Mouse (Mus musculus) kidney, embryonic 16.5 days (tissue): ENCODE data around the gene Vmn1r2. TPM values are rescaled to one million over a fixed set of nuclear protein-coding genes. Genes with fewer than 3 reads are reported as not detected.
"Not testable (repeated sequence)": the region's sequence is repeated elsewhere in the genome, so short reads cannot be mapped to it uniquely, and the experiment has no call there.

Experiments used
- ATAC-seq: fragments of 200-750 bp; cut with Nextera tagmentation; 2 replicates; pipeline ENCODE4 v1.8.0; 2017; ENCODE audit warnings: moderate TSS enrichment; ENCODE audit not compliant: low FRiP score, low TSS enrichment
- H3K27ac ChIP-seq: fragments of 300-500 bp; sonication (generic); 2 replicates; pipeline ENCODE4 v1.5.1; 2014; ENCODE audit warnings: low read length
- H3K27me3 ChIP-seq: fragments of 300-500 bp; sonication (generic); 2 replicates; pipeline ENCODE4 v1.6.1; 2014; ENCODE audit warnings: low read length, control low read depth, mixed read lengths; ENCODE audit not compliant: insufficient read depth
- H3K36me3 ChIP-seq: fragments of 300-500 bp; sonication (generic); 2 replicates; pipeline ENCODE4 v1.6.1; 2014; ENCODE audit warnings: low read length, control low read depth, mixed read lengths; ENCODE audit not compliant: insufficient read depth
- H3K4me1 ChIP-seq: fragments of 300-500 bp; sonication (generic); 2 replicates; pipeline ENCODE4 v1.6.1; 2014; ENCODE audit warnings: low read length, control low read depth, mixed read lengths; ENCODE audit not compliant: insufficient read depth
- H3K4me2 ChIP-seq: fragments of 300-500 bp; sonication (generic); replicated peaks from 2 replicates; pipeline ENCODE4 v1.6.1; 2014; ENCODE audit warnings: low read depth, low read length
- H3K4me3 ChIP-seq: fragments of 300-500 bp; sonication (generic); 2 replicates; pipeline ENCODE4 v1.5.1; 2014; ENCODE audit warnings: mild to moderate bottlenecking, low read length
- H3K9ac ChIP-seq: fragments of 300-500 bp; sonication (generic); replicated peaks from 2 replicates; pipeline ENCODE4 v1.6.1; 2014; ENCODE audit warnings: low read length
- H3K9me3 ChIP-seq: fragments of 300-500 bp; sonication (generic); 2 replicates; pipeline ENCODE4 v1.6.1; 2016; ENCODE audit warnings: low read length, control low read depth
- WGBS: fragments of 180-500 bp; shearing (Covaris S2); extraction: QIAGEN DNeasy Blood & Tissue Kit; methylation state at CpG from one replicate; pipeline ENCODE4 v1.1.7; 2014; 5-methylcytosine and 5-hydroxymethylcytosine counted together
- polyA plus RNA-seq: library from polyadenylated mRNA; unstranded; fragments of >200 nt; fragmentation: Nextera tagmentation; extraction: Ambion mirVana; gene quantifications from 2 replicates; pipeline ENCODE4 v1.2.1, GENCODE M21; 2015

Vmn1r2 gene
- polyA plus RNA-seq, result not detected in 2 replicates

DNA sequence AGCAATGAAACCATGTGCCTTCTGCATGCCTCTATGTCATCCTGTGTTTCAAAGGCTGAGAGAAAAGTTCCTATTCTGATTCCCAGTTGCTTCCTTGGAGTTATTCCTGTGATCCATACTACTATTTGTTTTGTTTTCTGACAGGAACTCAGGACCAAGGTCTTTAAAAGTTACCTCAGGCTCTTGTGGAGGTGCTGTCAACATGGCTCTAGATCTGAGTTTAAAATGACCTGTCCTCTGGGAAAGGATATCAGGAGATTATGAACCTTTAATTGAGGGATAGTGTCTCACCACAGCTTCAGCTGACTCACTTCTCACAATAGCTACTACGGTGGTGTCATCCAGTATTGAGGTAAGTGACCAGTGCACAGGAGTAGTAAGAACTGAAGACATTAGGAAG lies at the start of gene Vmn1r2:
Gene Vmn1r2 (plus strand): TSS at position 301 of the 400 bp plus-strand sequence.
- no CpG with 5 or more reads among the region's 1 CpGs for WGBS
- not testable (repeated sequence) for H3K4me3 ChIP-seq

DNA sequence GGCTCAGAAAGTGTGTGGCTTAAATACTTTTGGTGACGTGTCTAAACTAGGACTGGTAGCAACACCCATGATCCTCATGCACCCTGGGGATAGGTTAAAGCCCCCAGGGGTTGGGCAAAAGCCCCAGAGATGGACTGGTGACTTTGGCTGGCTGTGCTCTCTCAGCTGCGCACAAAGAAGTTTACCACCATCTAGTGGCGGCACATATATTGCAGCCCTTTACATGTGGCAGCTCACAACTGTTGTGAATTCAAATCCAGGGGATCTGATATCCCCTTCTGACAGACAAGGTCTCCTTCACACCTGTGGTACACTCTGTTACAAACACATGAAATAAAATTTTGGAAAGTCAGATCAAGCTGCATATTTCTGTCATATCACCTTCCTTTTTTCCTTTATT lies 19.2 kb upstream of the Vmn1r2 start:
- not testable (repeated sequence) for H3K36me3 ChIP-seq, H3K27ac ChIP-seq, H3K4me3 ChIP-seq, H3K9me3 ChIP-seq, H3K4me2 ChIP-seq, ATAC-seq, H3K4me1 ChIP-seq, H3K9ac ChIP-seq, H3K27me3 ChIP-seq
- WGBS, result no CpG with 5 or more reads among the region's 3 CpGs

More for the DNA sequence above, at the start of gene Vmn1r2:
- not testable (repeated sequence) for H3K27me3 ChIP-seq, H3K4me1 ChIP-seq, H3K36me3 ChIP-seq, H3K9ac ChIP-seq, H3K9me3 ChIP-seq, ATAC-seq, H3K4me2 ChIP-seq, H3K27ac ChIP-seq

DNA sequence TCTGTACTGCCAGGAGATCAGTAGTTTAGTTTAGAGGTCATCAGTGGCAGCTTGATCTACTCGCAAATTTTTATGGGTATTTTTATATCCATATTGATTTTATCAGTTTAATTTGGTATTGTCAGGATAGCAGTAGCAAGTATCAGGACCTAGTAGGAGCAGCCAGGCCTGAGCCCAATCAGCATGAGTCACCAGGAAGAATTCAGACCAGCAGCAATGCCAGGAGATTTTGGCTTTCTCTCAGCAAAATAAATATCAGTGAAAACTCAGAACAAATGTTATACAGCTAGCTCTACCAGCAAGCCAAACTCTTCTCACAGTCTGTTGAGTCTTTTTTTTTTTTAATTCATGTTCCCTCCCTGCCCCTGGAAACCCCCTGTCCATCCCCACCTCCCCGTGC lies 13.8 kb upstream of the Vmn1r2 start:
- H3K4me3 ChIP-seq, H3K9ac ChIP-seq, H3K36me3 ChIP-seq, ATAC-seq, H3K9me3 ChIP-seq, H3K4me1 ChIP-seq, H3K27me3 ChIP-seq, H3K4me2 ChIP-seq, H3K27ac ChIP-seq: not testable (repeated sequence)
- 64% methylated on average over 2 of the region's 2 CpGs for WGBS

DNA sequence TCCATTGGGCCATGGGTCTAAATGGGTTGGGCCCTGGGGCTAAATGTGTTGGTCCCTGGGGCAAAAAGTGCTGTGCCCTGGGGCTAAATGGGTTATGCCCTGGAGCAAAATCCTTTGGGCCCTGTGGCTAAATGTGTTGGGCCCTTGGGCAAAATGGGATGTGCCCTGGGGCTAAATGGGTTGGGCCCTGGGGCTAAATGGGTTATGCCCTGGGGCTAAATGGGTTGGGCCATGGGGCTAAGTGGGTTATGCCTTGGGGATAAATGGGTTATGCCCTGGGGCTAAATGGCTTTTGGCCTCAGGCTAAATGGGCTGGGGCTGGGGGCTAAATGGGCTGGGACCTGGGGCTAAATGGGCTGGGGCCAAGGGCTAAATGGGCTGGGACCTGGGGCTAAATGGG lies 2.7 kb upstream of the Vmn1r2 start:
- ATAC-seq, H3K9me3 ChIP-seq, H3K36me3 ChIP-seq, H3K4me3 ChIP-seq, H3K9ac ChIP-seq, H3K4me1 ChIP-seq, H3K4me2 ChIP-seq, H3K27ac ChIP-seq, H3K27me3 ChIP-seq: not testable (repeated sequence)

DNA sequence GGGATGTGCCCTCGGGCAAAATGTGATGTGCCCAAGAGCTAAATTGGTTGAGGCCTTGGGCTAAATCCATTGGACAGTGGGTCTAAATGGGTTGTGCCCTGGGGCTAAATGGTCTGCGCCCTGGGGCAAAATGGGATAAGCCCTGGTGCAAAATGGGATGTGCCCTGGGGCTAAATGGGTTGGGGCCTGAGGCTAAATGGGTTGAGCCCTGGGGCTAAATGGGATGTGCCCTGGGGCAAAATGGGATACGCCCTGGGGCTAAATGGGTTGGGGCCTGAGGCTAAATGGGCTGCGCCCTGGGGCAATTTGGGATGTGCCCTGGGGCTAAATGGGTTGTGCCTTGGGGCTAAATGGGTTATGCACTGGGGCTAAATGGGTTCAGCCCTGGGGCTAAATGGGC lies 2.1 kb upstream of the Vmn1r2 start:
- Histone ChIP-seq H3K4me1 (no peaks in the 10 kb centered on the region), H3K36me3 (no peaks in the 10 kb centered on the region), H3K27ac (no peak overlapping the region), H3K4me2 (no peak overlapping the region), H3K9me3 (peaks cover 4% of the 10 kb centered on the region; the same call in 1 of the 2 replicates), H3K9ac (no peak overlapping the region), H3K4me3 (no peak overlapping the region), H3K27me3 (no peaks in the 10 kb centered on the region)
- no peak for ATAC-seq
- 93% methylated on average over 4 of the region's 4 CpGs for WGBS

DNA sequence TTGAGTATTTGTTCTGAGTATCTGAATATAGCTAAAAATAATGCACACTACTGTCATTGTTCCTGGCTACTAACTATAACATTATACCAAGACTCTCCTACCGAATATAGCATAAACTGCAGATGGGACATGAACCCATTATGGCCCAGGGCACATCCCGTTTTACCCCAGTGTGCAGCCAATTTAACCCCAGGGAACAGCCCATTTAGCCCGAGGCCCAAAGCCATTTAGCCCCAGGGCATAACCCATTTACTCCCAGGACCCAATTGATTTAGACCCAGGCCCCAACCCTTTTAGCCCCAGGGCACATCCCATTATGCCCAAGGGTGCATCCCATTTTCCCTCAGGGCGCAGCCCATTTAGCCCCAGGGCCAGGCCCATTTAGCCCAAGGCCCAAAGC lies 7.5 kb downstream of the Vmn1r2 start:
- not testable (repeated sequence) for H3K4me1 ChIP-seq, H3K9ac ChIP-seq, H3K27ac ChIP-seq, ATAC-seq, H3K27me3 ChIP-seq, H3K4me2 ChIP-seq, H3K4me3 ChIP-seq, H3K36me3 ChIP-seq
- H3K9me3 ChIP-seq, result peaks cover 19% of the 10 kb centered on the region
- WGBS, result 75% methylated on average over 4 of the region's 4 CpGs

DNA sequence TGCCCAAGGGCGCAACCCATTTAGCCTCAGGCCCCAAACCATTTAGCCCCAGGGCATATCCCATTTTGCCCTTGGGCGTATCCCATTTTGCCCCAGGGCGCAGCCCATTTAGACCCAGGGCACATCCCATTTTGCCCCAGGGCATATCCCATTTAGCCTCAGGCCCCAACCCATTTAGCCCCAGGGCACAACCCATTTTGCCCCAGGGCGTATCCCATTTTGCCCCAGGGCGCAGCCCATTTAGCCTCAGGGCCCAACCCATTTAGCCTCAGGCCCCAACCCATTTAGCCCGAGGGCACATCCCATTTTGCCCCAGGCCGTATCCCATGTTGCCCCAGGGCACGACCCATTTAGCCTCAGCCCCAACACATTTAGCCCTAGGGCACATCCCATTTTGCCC lies 8.6 kb downstream of the Vmn1r2 start:
- peaks cover 28% of the 10 kb centered on the region for H3K9me3 ChIP-seq
- not testable (repeated sequence) for H3K4me2 ChIP-seq, H3K4me1 ChIP-seq, H3K36me3 ChIP-seq, H3K9ac ChIP-seq, ATAC-seq, H3K27ac ChIP-seq, H3K27me3 ChIP-seq, H3K4me3 ChIP-seq
- 95% methylated on average over 5 of the region's 8 CpGs for WGBS

DNA sequence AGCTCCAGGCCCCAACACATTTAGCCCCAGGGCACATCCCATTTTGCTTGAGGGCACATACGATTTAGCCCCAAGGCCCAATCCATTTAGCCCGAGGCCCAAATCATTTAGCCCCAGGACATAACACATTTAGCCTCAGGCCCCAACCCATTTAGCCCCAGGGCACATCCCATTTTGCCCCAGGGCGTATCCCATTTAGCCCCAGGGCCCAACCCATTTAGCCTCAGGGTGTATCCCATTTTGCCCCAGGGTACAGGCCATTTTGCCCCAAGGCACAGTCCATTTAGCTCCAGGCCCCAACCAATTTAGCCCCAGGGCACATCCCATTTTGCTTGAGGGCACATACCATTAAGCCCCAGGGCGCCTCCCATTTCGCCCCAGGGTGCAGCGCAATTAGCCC lies 9.1 kb downstream of the Vmn1r2 start:
- not testable (repeated sequence) for H3K27ac ChIP-seq, H3K36me3 ChIP-seq, H3K4me3 ChIP-seq, ATAC-seq, H3K27me3 ChIP-seq, H3K4me2 ChIP-seq, H3K9ac ChIP-seq, H3K4me1 ChIP-seq
- peaks cover 28% of the 10 kb centered on the region for H3K9me3 ChIP-seq
- WGBS, result 90% methylated on average over 6 of the region's 6 CpGs

DNA sequence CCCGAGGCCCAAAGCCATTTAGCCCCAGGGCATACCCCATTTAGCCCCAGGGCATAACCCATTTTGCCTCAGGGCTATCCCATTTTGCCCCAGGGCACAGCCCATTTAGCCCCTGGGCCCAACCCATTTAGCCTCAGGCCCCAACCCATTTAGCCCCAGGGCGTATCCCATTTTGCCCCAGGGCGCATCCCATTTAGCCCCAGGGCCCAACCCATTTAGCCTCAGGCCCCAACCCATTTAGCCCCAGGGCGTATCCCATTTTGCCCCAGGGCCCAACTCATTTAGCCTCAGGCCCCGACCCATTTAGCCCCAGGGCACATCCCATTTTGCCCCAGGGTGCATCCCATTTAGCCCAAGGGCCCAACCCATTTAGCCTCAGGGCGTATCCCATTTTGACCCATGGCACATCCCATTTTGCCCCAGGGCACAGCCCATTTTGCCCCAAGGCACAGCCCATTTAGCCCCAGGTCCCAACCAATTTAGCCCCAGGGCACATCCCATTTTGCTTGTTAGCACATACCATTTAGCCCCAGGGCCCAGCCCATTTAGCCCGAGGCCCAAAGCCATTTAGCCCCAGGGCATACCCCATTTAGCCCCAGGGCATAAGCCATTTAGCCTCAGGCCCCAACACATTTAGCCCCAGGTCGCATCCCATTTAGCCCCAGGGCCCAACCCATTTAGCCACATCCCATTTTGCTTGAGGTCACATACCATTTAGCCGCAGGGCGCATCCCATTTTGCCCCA lies 9.8 kb downstream of the Vmn1r2 start:
- ATAC-seq, H3K36me3 ChIP-seq, H3K27me3 ChIP-seq, H3K4me3 ChIP-seq, H3K4me2 ChIP-seq, H3K27ac ChIP-seq, H3K9ac ChIP-seq, H3K4me1 ChIP-seq: not testable (repeated sequence)
- peaks cover 28% of the 10 kb centered on the region for H3K9me3 ChIP-seq
- WGBS, result 92% methylated on average over 10 of the region's 10 CpGs

DNA sequence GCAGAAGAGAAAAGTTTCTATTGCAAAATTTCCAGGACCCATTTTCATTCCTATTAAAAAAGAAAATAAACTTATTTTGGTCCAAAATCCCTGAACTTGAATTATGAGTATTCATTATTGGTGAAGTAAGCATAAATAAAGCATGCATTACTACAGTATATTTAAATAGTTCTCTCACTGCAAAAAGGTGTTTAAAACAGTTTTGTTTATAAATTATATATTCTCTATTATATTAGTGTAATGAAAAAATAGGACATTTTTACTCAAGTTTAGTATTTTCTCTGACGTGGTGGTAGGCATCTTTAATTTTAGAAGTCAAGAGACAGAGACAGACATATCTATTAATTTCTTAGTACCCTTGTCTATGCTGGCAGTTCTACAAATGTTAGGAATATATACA lies 18.1 kb downstream of the Vmn1r2 start, which contains the start of gene Vmn1r3:
Gene Vmn1r3 (minus strand): TSS at position 101 of the 400 bp plus-strand sequence.
- H3K27ac ChIP-seq, ATAC-seq, H3K36me3 ChIP-seq, H3K27me3 ChIP-seq, H3K4me3 ChIP-seq, H3K9ac ChIP-seq, H3K4me1 ChIP-seq, H3K4me2 ChIP-seq, H3K9me3 ChIP-seq: not testable (repeated sequence)
- WGBS, result 86% methylated on average over 1 of the region's 1 CpGs
